Mouse (Mus musculus) 416B (cell line): ENCODE results near the gene Xylt1.

Experiments used
- DNase-seq: peaks from one replicate; pipeline ENCODE4 v3.0.0; 2011; ENCODE audit warnings: low read depth

Gene Xylt1

GRCm38 (mm10) chr7:117481404-117481803 lies 100.6 kb downstream of the Xylt1 start:
- peak; percentile 49 for DNase-seq

GRCm38 (mm10) chr7:117482701-117483100 lies 101.9 kb downstream of the Xylt1 start:
- DNase-seq: peak; percentile 21

- no peak for DNase-seq
Observed at GRCm38 (mm10) chr7:117484589-117484988, 103.8 kb downstream of the Xylt1 start.

GRCm38 (mm10) chr7:117484989-117485536 lies 104.3 kb downstream of the Xylt1 start:
- peak; percentile 57 for DNase-seq

GRCm38 (mm10) chr7:117486425-117487172 lies 105.8 kb downstream of the Xylt1 start:
- DNase-seq: peak; percentile 89

- no peak for DNase-seq
Observed at GRCm38 (mm10) chr7:117487173-117487490, 106.4 kb downstream of the Xylt1 start.

GRCm38 (mm10) chr7:117489973-117490372 lies 109.2 kb downstream of the Xylt1 start:
- DNase-seq: no peak

- no peak for DNase-seq
Observed at GRCm38 (mm10) chr7:117490500-117491205, 109.9 kb downstream of the Xylt1 start.

GRCm38 (mm10) chr7:117491495-117491894 lies 110.7 kb downstream of the Xylt1 start:
- peak; percentile 24 for DNase-seq

- DNase-seq: no peak
Observed at GRCm38 (mm10) chr7:117494210-117494609, 113.4 kb downstream of the Xylt1 start.

GRCm38 (mm10) chr7:117494618-117495310 lies 114.0 kb downstream of the Xylt1 start:
- DNase-seq: peak; percentile 35

GRCm38 (mm10) chr7:117495751-117496150 lies 115.0 kb downstream of the Xylt1 start:
- no peak for DNase-seq

- no peak for DNase-seq
Observed at GRCm38 (mm10) chr7:117498173-117498572, 117.4 kb downstream of the Xylt1 start.

GRCm38 (mm10) chr7:117501355-117502181 lies 120.8 kb downstream of the Xylt1 start:
- no peak for DNase-seq

GRCm38 (mm10) chr7:117502415-117502814 lies 121.6 kb downstream of the Xylt1 start:
- no peak for DNase-seq

- no peak for DNase-seq
Observed at GRCm38 (mm10) chr7:117503714-117504113, 122.9 kb downstream of the Xylt1 start.

- no peak for DNase-seq
Observed at GRCm38 (mm10) chr7:117505791-117506190, 125.0 kb downstream of the Xylt1 start.

- DNase-seq: no peak
Observed at GRCm38 (mm10) chr7:117507351-117507750, 126.6 kb downstream of the Xylt1 start.

GRCm38 (mm10) chr7:117508090-117508489 lies 127.3 kb downstream of the Xylt1 start:
- DNase-seq: no peak

GRCm38 (mm10) chr7:117510113-117510512 lies 129.3 kb downstream of the Xylt1 start:
- no peak for DNase-seq

- DNase-seq: no peak
Observed at GRCm38 (mm10) chr7:117512301-117512700, 131.5 kb downstream of the Xylt1 start.

- no peak for DNase-seq
Observed at GRCm38 (mm10) chr7:117515794-117516193, 135.0 kb downstream of the Xylt1 start.
